Mouse (Mus musculus) midbrain, embryonic 10.5 days (tissue): ENCODE data around the gene Ppp1r9a. TPM values are rescaled to one million over a fixed set of nuclear protein-coding genes. Genes with fewer than 3 reads are reported as not detected.

Source experiments
- DNase-seq: peaks from one replicate; pipeline ENCODE4 v3.0.0-alpha.2; 2017; ENCODE audit warnings: low spot score
- H3K27ac ChIP-seq: fragments of 300-500 bp; sonication (generic); replicated peaks from 2 replicates; pipeline ENCODE4 v1.5.1; 2016; ENCODE audit warnings: mild to moderate bottlenecking
- H3K27me3 ChIP-seq: fragments of 300-500 bp; sonication (generic); 2 replicates; pipeline ENCODE4 v1.6.1; 2016; ENCODE audit warnings: low read depth, mild to moderate bottlenecking; ENCODE audit not compliant: poor library complexity, severe bottlenecking
- H3K36me3 ChIP-seq: fragments of 300-500 bp; sonication (generic); 2 replicates; pipeline ENCODE4 v1.6.1; 2016; ENCODE audit warnings: mild to moderate bottlenecking, moderate library complexity
- H3K4me1 ChIP-seq: fragments of 300-500 bp; sonication (generic); 2 replicates; pipeline ENCODE4 v1.6.1; 2016
- H3K4me3 ChIP-seq: fragments of 300-500 bp; sonication (generic); 2 replicates; pipeline ENCODE4 v1.5.1; 2016; ENCODE audit warnings: mild to moderate bottlenecking, moderate library complexity
- H3K9me3 ChIP-seq: fragments of 300-500 bp; sonication (generic); replicated peaks from 2 replicates; pipeline ENCODE4 v1.6.1; 2016; ENCODE audit warnings: mild to moderate bottlenecking
- WGBS: fragments of 180-500 bp; shearing (Covaris S2); methylation state at CpG from one replicate; pipeline ENCODE4 v1.1.7; 2016; 5-methylcytosine and 5-hydroxymethylcytosine counted together
- polyA plus RNA-seq: library from polyadenylated mRNA; unstranded; fragments of >200 nt; fragmentation: Nextera tagmentation; extraction: Ambion mirVana; gene quantifications from 2 replicates; pipeline ENCODE4 v1.2.1, GENCODE M21; 2016

Gene Ppp1r9a
- polyA plus RNA-seq, 1 experiment from 2014 or later: 17.6 TPM

DNA sequence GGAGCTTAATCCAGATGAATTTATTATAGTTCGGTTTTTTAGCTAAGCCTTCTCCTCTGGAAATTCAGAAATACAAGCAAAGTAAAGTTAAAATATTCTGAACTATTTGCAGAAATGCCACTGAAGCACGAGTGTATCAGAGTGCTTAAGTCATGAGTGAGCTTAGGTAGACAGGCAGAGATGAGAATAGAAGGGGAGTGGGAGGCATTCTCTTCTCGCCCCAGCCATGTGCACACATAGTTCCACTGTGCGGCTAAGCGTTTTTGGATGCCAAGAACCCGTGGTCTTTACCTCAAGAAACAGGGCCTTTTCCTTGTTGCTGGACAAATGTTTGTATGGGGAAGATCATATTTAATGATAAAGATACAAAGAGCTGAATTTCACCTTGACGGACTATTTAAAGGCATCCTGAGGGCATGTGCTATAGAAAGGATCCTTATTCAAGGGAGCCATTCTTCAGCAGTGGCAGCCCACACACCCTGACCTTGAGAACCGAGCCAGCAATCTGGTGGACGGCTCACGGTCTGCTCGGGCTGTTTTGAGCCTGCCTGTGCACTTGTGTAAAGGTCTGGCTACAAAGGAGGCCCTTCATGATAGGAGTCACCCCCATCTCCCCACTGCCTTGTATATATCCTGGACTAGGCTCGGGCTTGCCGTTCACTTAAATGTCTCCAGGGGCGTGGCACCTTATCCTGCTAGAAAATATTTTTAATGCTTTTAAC lies 23.4 kb downstream of the Ppp1r9a start:
- WGBS: 88% methylated on average over 14 of the region's 14 CpGs
- H3K36me3 ChIP-seq: peaks cover 16% of the 10 kb centered on the region
- no peak for DNase-seq
- H3K4me3 ChIP-seq: no peak overlapping the region
- peaks cover 9% of the 10 kb centered on the region; the same call in 1 of the 2 replicates for H3K4me1 ChIP-seq
- H3K9me3 ChIP-seq: no peaks in the 10 kb centered on the region
- H3K27me3 ChIP-seq: no peaks in the 10 kb centered on the region
- H3K27ac ChIP-seq: no peak overlapping the region

DNA sequence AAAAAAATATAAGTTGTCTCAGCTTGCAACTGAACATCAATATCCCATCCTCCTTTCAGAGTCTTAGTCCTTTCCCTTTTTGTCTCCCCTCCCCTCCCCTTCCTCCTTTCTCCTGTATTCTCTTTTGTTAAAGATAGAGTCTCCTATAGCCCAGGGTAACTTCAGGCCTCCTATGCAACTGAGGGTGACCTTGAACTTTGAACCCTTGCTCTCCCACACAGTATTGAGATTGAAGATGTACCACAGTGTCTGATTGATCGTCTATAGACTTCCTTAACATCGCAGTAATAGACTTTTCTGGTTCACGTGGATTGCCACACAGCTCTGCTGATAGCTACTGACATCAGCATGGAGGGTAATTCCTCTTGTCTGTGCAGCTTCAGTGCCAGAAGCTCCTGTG lies 27.6 kb downstream of the Ppp1r9a start:
- Histone ChIP-seq H3K4me1 (peaks cover 9% of the 10 kb centered on the region; the same call in 1 of the 2 replicates), H3K9me3 (no peaks in the 10 kb centered on the region), H3K4me3 (no peak overlapping the region), H3K36me3 (peaks cover 4% of the 10 kb centered on the region; the same call in 1 of the 2 replicates), H3K27ac (no peak overlapping the region), H3K27me3 (no peaks in the 10 kb centered on the region)
- 90% methylated on average over 3 of the region's 3 CpGs for WGBS
- DNase-seq: no peak

DNA sequence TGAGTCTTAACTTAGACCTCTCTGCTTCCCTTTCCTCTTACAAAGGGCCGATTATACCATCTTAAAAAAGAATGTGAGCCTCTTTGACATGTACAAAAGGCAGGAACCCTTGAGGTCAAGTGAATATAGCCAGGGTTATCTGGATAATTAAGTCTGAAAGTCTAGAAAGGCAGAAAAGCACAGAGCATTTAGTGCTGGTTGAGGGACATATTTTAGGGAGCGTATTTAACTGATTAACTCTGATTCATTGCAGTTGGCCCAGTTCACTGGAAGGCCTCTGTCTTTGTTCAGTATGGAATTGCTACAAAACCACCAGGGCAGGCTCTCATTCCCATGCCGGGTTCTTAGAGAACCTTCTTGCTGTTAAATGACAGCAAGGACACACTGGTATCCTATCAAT lies 36.2 kb downstream of the Ppp1r9a start:
- Histone ChIP-seq H3K27ac (peak overlapping the region; percentile 43; the same call in 1 of the 2 replicates), H3K4me1 (peaks cover 48% of the 10 kb centered on the region), H3K27me3 (0 out of 2 replicates have a peak, but pooled peaks cover 10% of the 10 kb centered on the region), H3K9me3 (no peaks in the 10 kb centered on the region), H3K36me3 (no peaks in the 10 kb centered on the region), H3K4me3 (no peak overlapping the region)
- no peak for DNase-seq
- WGBS: 16% methylated on average over 3 of the region's 3 CpGs

DNA sequence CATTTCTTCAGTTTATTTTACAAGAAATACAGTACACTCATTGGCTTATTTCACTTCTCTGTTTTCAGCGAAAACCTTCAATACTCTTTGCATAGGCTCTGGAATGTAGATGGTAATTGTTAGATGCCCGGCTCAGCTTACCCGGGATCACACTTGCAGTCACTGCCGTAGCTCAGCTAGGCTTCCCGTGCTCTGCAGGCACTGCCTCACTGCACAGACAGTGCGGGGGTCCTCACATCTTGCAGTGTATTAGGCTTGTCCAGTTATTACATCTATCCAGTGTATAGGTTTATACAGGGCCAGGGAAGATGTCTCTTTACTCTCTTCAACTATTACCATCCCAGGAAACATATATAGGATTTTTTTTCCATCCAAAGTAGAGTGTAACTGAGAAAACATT lies 37.4 kb downstream of the Ppp1r9a start:
- 0 out of 2 replicates have a peak overlapping the region, but pooled peaks have one; percentile 49 for H3K27ac ChIP-seq

GRCm38 (mm10) chr6:4940639-4941038 lies 37.9 kb downstream of the Ppp1r9a start:
- no peak overlapping the region for H3K4me3 ChIP-seq
- H3K27ac ChIP-seq: no peak overlapping the region
- H3K9me3 ChIP-seq: no peaks in the 10 kb centered on the region
- WGBS: 94% methylated on average over 9 of the region's 9 CpGs
- 0 out of 2 replicates have a peak, but pooled peaks cover 10% of the 10 kb centered on the region for H3K27me3 ChIP-seq
- DNase-seq: no peak
- no peaks in the 10 kb centered on the region for H3K36me3 ChIP-seq
- H3K4me1 ChIP-seq: peaks cover 44% of the 10 kb centered on the region

More for the DNA sequence above, 37.4 kb downstream of the Ppp1r9a start:
- H3K9me3 ChIP-seq: no peaks in the 10 kb centered on the region
- H3K36me3 ChIP-seq: no peaks in the 10 kb centered on the region
- H3K27me3 ChIP-seq: 0 out of 2 replicates have a peak, but pooled peaks cover 10% of the 10 kb centered on the region
- no peak for DNase-seq
- no peak overlapping the region for H3K4me3 ChIP-seq
- WGBS: 70% methylated on average over 6 of the region's 6 CpGs
- H3K4me1 ChIP-seq: peaks cover 48% of the 10 kb centered on the region

GRCm38 (mm10) chr6:4943821-4944220 lies 41.1 kb downstream of the Ppp1r9a start:
- WGBS: 93% methylated on average over 2 of the region's 2 CpGs
- DNase-seq: no peak

GRCm38 (mm10) chr6:4948056-4948455 lies 45.3 kb downstream of the Ppp1r9a start:
- Histone ChIP-seq H3K4me1 (peaks cover 12% of the 10 kb centered on the region), H3K9me3 (no peaks in the 10 kb centered on the region), H3K36me3 (no peaks in the 10 kb centered on the region), H3K4me3 (no peak overlapping the region), H3K27ac (no peak overlapping the region), H3K27me3 (no peaks in the 10 kb centered on the region)
- 92% methylated on average over 4 of the region's 4 CpGs for WGBS
- DNase-seq: no peak

More at GRCm38 (mm10) chr6:4943821-4944220, 41.1 kb downstream of the Ppp1r9a start:
- Histone ChIP-seq H3K4me1 (peaks cover 14% of the 10 kb centered on the region), H3K27ac (no peak overlapping the region), H3K9me3 (no peaks in the 10 kb centered on the region), H3K27me3 (no peaks in the 10 kb centered on the region), H3K4me3 (no peak overlapping the region), H3K36me3 (no peaks in the 10 kb centered on the region)

DNA sequence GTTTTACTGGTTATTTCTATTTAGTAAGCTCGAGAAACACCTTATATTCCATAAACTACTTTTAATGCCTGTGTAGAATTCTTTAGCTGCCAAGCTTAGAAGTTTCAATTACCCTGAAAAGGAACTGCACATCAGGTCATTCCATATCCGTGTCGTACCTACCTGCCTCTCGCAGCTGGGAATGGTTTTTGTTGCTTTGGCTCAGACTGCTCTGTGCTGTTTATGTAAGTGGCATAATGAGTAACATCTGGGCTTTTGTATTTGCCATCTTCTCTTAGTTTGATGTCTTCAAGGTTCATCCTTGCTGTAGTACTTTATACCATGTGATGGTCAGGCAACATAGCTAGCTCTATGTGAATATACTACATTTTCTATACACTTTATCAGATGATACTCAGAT lies 47.0 kb downstream of the Ppp1r9a start:
- Histone ChIP-seq H3K4me3 (no peak overlapping the region), H3K9me3 (no peaks in the 10 kb centered on the region), H3K36me3 (no peaks in the 10 kb centered on the region), H3K27ac (no peak overlapping the region), H3K27me3 (no peaks in the 10 kb centered on the region), H3K4me1 (peaks cover 12% of the 10 kb centered on the region)
- WGBS: 79% methylated on average over 4 of the region's 4 CpGs
- DNase-seq: no peak

DNA sequence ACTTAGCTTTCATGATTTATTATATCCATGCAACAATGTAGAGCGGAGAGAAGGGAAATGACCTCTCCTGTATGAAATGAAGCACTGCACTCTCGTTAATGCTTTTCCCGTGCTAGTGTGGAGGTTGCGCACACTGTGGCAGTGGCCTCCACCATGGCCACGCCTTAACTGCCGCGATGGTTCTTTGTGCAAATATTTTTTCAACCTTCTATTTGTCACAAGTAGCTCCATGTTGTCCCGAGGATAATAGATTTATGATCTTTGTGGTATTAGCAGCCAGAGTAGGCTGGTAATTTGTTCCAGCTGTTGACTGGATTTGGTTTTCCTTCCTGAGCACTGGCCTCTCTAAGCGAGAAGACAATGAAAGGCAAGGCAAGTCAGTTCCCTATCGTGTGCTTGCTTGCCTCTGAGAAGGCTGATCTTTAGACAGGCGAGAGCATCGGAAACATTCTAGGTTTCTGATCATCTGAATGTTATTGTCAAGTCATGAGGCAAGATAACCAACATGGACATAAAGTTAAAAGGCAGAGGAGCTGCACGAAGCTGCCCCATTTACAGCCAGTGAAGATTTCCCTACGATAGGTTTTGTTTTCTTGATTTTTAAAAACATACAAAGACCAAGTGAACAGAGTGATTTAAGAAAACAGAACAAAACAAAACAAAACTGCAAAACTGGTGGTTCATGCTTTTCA lies 50.5 kb downstream of the Ppp1r9a start:
- Histone ChIP-seq H3K36me3 (no peaks in the 10 kb centered on the region), H3K9me3 (no peaks in the 10 kb centered on the region), H3K4me3 (no peak overlapping the region), H3K27me3 (no peaks in the 10 kb centered on the region), H3K27ac (no peak overlapping the region), H3K4me1 (peaks cover 12% of the 10 kb centered on the region)
- DNase-seq: no peak
- 77% methylated on average over 14 of the region's 14 CpGs for WGBS

- Histone ChIP-seq H3K4me1 (no peaks in the 10 kb centered on the region), H3K4me3 (no peak overlapping the region), H3K36me3 (no peaks in the 10 kb centered on the region), H3K27me3 (no peaks in the 10 kb centered on the region), H3K9me3 (no peaks in the 10 kb centered on the region), H3K27ac (no peak overlapping the region)
- WGBS: 81% methylated on average over 6 of the region's 6 CpGs
- no peak for DNase-seq
Observed at GRCm38 (mm10) chr6:4956651-4957050, 53.9 kb downstream of the Ppp1r9a start.

GRCm38 (mm10) chr6:4962197-4962596 lies 59.5 kb downstream of the Ppp1r9a start:
- Histone ChIP-seq H3K4me1 (peaks cover 15% of the 10 kb centered on the region), H3K9me3 (no peaks in the 10 kb centered on the region), H3K27ac (no peak overlapping the region), H3K27me3 (no peaks in the 10 kb centered on the region), H3K4me3 (no peak overlapping the region), H3K36me3 (peaks cover 3% of the 10 kb centered on the region; the same call in 1 of the 2 replicates)
- DNase-seq: no peak
- 89% methylated on average over 4 of the region's 4 CpGs for WGBS

GRCm38 (mm10) chr6:4963049-4963448 lies 60.3 kb downstream of the Ppp1r9a start:
- Histone ChIP-seq H3K4me1 (peaks cover 15% of the 10 kb centered on the region), H3K4me3 (no peak overlapping the region), H3K27ac (no peak overlapping the region; the same call in 1 of the 2 replicates), H3K27me3 (no peaks in the 10 kb centered on the region), H3K36me3 (peaks cover 3% of the 10 kb centered on the region; the same call in 1 of the 2 replicates), H3K9me3 (no peaks in the 10 kb centered on the region)
- no peak for DNase-seq
- WGBS: 76% methylated on average over 5 of the region's 5 CpGs

DNA sequence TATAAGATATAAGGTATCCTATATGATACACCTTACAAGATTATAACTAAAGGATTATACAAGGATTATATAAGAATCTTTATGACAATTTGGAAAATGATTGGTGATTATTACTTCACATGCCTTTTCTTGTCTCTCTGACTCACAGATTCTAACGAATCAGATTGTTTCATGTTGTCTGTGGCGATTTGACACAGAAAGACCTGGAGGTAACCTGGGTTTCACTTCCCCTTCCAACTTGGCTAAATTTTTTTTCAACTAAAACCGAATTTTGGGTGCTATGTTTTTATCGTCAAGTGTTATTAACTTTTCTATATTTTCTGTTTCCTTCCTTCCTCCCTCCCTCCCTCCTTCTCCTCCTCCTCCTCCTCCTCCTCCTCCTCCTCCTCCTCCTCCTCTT lies 64.5 kb downstream of the Ppp1r9a start:
- Histone ChIP-seq H3K36me3 (peaks cover 6% of the 10 kb centered on the region; the same call in 1 of the 2 replicates), H3K4me1 (peaks cover 15% of the 10 kb centered on the region), H3K9me3 (no peaks in the 10 kb centered on the region), H3K4me3 (no peak overlapping the region), H3K27me3 (no peaks in the 10 kb centered on the region), H3K27ac (no peak overlapping the region)
- 89% methylated on average over 4 of the region's 4 CpGs for WGBS
- DNase-seq: no peak
